Mouse (Mus musculus) right cerebral cortex, postnatal 10 days (tissue): ENCODE measurements around the gene Itga1.
A peak's percentile ranks its signal among the peaks of the same experiment; 100 is the strongest.

ENCODE experiments used
- DNase-seq, 2 experiments: peaks; one replicate each; pipeline ENCODE4 v3.0.0; 2021; ENCODE audit warnings: low spot score in 2 of 2

Gene Itga1

DNA sequence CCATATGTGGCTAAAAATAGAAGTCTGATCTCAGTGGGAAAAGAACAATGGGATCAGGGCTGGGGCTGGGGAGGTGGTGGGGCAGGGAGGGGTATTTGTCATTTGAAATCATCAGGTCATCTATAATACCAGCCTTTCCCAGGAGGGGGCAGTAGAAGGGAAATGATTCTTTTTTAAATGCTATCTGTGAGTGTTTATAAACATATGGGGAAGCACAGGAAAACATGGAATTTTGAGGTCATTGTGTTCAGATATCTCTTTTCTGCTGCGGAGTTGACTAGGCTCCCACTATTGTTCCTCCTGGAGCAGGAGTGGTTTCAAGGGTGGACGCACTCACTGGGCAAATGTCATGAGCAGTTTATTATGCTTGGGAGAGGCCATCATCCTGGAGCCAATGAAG is 114.6 kb downstream of the Itga1 start:
- DNase-seq, result no peak

DNA sequence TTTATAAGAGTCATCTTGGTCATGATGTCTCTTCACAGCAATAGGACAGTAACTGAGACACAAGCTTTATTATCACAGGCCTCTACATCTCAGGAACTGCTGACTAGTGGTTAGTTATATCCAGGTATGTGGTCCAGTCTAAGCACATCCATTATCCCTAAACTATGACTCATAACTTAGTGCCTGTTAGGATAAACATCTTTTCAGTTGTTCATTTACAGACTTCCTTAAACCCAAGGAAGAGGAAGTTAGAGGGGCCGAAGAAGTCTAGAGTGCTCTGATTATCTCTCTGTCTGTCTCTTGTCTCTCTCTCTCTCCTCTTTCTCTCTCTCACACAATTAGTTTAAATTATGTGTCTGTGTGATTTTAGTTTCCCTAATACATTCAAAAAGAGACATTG is 117.1 kb downstream of the Itga1 start:
- no peak for DNase-seq

DNA sequence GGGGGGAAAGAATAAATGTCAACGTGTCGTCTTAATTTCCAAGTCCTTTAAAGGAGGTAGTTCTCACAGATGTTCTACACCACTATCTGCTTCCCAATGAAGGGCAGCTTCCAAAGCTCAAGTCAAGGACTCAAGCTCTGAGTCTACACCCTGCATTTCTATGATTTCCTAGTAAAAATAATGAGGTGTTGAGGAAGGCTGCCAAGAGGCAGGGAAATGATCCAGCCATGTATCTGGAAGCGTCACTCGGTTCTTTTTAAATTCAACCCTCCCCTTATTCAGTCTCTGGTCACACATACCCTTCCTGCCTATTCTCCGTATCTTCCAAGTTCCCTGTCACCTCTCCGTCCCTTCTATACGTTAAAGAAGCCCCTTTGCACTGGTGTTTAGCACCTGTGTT is 118.6 kb downstream of the Itga1 start:
- DNase-seq, result no peak

DNA sequence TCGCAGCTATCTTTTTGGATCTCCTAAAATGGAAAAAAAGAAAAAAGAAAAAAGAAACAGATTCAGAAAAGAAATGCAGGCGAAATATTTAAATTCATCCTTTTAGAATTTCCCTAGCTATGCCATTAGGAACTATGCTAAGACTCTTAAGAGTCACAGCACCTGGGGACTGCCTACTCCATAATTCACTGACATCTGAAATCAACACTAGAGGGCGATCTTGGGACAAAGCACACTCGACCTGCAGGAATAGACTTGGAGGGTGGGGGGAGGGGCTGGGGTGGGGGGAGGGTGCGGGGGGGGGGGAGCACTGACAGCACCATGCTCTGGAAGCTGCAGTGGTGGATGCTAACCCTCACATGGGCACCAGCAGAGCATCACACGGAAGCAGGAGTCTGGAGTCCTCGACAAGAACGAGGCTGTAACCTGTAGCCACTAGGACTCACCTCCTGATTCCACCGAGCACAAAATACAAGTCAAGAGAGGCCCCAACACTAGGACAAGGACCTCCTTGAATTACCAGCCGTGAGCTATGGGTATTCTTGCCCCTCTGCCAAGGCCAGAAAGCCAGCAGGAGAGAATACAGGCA is 120.8 kb downstream of the Itga1 start:
- no peak for DNase-seq

DNA sequence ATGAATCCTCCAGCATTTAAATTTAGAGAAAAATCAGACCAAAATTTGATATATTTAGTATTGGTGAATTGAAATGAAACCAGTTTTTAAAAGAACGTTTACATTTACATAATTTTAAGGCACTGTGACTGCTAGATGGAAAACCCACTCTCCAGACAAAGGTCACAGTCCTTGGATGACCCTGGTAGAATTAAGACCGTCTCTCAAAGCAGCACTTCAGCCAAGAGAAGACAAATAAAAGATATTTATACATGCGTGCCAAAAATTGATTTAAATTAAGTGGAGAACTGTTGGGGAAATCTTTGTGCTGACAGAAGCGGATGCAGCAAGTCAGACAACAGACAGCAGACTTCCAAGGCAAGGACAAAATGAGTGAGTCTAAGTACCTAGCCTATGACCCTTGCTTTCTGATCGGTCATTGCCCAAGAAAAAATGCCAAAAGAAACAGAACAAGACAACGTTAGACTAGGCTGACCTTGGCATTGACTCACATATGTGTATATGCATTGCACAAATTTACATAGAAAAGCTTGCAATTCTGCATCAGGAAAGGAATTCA is 127.2 kb downstream of the Itga1 start:
- no peak for DNase-seq

DNA sequence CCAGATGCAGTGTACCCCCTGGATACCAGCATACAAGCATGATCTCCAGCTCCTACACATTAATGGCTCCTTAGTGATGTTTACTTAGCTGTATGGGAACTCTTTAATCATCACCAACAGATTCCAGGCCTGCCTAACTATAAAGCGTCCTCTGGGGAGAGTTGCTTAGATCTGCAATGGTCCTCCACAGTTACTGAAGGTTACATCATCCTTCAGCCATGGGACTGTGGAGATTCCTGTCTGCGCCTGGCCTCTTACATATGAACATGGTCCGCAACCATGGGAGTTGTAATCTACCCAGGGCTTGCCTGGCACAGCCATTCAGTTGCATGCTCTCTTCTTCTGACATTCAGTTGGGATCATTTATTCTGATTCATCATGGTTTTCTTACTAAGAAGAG is 129.9 kb downstream of the Itga1 start:
- DNase-seq, result no peak

DNA sequence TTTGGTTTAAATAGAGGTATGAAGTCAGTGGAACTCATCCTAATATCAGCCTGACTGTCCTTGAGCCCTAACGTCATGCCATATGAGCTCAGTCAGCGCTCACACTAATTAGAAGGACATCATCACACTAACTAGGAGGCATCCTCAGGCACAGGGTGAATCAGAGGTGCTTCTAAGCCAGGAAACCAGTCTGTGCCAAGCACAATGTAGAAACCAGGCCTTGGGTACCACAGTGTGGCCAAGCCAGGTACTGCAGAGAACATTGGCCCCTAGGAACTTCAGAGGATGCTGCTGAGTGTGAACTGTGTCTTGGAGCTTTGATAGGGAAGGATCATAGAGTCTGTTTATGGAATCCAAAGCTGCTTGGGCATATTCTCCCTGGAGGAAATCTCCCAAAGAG is 137.5 kb downstream of the Itga1 start:
- DNase-seq, result peak; percentile 81 to 86

DNA sequence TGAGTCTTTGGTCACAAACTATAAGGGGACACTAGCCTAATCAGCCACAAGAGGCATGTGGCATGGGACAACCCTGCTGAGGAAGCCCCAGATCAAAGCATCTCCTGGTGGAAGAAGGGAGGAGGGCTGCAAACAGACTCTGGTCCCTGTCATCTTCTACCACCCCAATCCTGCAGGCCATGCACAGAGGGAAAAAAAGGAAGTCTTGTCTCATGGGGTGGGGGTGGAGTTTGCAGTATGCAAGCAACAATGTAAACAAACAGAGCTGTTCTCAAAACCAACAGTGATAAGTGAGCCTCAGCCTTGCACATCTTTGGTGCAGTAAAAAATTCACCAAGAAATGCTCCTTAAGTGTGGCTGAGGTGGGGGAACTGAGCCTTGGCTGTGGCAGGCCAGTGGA is 147.2 kb downstream of the Itga1 start:
- DNase-seq, result no peak

DNA sequence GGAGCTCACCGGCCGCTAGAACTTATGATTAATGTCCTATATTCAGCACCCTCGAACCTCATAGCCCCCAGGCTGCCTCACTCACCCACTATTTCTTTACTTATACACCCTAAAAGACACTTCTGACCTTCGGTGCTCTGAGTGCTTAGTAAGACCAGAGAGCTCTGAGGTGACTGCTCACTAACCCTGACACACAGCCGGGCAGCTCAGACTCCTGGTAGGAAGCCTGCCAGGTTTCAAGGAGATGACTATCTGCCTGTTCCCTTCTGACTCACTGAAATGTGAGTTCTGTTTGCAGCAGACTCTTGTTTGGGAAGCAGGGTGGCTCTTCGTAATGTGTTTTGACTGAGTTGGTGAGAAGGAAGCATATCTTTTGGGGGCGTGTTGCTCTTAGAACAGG is 168.2 kb downstream of the Itga1 start:
- DNase-seq, result no peak

DNA sequence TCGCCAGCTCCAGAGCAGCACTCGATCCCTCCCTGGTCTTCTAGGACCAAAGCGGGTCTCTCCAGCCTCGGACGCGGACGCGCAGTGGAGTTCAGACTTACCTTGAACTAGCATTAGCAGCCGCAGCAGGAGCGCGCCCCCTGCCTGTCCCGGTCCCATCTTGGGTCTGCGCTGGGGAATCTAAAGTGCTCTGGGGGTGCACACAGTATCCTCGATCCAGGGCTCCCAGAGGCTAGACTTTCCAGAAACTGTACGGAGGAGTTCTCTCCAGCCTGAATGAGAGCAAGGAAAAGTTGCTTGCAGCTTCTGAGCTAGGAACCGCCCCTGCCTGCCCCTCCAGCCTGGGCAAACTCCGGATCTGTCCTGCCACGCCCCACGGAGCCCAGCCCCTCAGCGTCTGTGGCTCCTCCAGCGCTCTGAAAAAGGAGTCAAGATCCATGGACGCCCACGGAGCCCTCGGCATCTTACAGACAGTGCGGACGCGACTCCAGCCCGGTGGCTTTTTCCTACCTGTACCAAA is 169.9 kb downstream of the Itga1 start, which contains the start of gene Itga2:
Gene Itga2, minus strand, starts transcription at position 326 of the 520 bp plus-strand sequence.
- peak; percentile 29 to 44 for DNase-seq

DNA sequence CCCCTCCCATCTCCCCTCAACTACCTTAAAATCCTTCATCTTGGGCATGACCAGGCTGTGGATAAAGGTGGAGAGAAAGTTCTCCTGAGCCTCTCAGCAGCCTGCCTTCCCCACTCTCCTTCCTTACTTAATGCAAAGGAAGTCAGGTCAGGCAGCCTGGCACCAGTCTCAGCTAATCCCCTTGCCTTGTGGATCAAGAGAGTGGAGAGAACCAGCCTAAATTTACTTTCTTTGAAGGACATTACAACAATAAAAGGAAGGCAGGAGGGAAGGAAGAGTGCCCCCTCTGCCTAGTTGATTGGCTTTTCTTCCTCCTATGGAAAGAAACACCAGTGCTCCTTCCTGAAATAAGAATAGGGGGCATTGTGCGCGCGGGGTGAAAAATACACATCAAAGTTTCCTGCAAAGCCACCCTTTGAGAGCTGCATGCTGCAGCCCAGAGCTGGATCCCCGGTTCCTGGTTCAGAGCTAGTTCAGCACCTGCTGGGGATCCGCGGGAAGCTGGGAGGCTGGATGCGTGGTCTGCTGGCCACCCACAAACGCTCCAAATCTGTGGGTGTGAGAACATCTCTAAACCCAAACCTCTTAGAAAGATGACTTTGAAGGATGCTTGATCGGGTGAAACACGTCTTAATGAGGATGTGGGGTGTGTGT is 170.6 kb downstream of the Itga1 start:
- DNase-seq, result peak; percentile 28 to 35

DNA sequence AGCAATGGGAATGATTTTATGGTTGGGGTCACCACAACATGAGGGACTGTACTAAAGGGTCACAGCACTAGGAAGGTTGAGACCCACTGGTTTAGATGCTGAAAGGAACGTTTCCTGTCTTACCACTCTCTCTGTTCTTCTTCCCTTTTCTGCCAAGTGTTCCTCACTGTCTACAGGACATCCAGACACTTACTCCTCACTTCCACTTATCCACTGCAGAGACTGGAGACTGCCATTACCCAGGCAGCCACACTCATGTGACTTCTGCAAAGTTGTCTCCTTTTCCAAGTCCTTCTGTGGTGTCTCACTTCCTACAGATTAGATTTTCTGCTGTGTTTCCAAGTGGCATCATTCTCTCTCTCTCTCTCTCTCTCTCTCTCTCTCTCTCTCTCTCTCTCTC is 177.0 kb downstream of the Itga1 start:
- no peak for DNase-seq

DNA sequence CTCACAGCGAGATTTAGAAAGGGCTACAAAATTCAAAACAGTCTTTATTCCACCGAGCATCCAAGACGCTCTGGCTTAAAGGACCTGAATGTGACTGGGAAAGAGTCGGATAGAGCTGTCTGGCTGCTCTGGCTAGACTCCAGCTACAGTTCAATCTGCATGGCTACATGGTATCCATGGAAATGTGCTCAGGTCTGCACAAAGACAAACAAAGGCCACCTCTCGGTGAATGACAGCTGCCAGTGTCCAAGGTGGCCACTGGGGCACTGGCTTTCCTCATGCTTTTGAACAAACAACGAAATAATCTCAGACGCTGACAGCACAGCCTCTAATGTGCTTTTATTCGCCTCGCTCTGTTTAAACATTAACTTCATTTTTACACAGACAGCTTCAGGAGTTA is 178.4 kb downstream of the Itga1 start:
- peak; percentile 43 to 55 for DNase-seq

DNA sequence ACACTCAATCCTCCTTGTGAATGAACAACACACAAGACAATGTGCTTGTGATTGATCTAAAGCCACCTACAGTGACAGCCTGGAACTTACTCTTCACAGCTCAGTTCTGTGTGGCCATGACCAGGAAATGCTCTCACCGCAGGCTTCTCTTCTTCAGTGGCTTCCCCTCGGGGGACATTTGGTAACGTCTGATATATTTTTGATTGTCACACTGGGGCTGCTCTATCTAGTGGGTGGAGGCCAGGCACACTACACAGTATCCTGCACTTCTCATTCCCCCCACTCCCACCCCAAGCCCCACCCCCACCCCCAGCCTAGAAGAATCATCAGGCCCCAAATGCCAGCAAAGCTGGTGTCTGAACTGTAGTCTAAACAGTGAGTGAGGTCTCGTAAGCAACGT is 186.0 kb downstream of the Itga1 start:
- no peak for DNase-seq

DNA sequence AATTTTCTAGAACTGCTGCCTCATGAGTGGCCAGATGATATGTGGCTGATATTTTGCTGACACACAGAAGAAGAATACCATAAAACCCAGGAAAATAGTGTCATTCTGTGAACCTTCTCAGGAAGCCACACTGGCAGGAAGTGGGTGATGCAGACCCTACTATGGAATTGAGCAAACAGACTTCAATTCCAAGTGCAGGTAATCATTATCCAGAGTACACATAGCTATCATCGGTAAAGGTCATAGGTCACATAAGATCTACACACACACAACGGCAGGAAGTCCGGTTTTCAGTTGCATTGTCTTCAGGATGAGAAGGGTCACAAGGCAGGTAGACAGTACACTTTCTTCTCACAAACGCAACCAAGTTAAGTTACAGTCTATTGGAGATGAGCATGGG is 186.8 kb downstream of the Itga1 start:
- DNase-seq, result no peak

DNA sequence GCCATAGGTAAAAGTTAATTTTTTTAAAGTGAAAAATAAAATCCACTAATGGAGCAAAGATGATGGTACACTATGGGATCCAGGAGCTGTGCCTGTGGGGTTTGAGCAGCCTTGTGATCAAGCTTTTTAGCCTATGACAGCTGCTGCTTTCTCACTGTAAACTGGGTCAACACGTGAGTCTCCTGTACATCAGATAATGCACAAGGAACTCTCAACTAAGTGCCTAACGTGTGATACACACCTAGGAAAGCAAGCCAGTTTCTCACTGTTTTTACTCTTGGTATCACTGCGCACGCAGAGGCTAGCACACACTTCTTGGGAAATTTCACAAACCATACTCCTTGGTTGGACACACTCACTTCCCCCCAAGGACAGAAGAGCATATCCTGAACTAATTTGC is 187.2 kb downstream of the Itga1 start:
- DNase-seq, result no peak

DNA sequence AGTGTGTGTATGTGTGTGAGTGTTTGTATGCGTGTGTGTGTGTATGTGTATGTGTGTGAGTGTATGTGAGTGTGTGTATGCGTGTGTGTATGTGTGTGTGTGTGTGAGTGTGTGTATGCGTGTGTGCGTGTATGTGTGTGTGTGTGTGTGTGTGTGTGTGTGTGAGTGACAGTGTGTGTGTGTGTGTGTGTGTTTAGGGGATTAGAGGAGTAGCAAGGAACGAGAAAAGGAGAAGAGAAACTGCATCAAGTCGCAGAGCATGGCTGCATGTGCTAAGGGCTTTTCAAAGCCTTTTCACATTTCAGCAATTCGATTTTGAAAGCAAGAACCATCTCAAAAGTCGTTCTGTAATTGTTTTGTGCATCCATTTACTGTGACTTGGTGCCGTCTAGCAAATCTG is 191.1 kb downstream of the Itga1 start:
- no peak for DNase-seq

DNA sequence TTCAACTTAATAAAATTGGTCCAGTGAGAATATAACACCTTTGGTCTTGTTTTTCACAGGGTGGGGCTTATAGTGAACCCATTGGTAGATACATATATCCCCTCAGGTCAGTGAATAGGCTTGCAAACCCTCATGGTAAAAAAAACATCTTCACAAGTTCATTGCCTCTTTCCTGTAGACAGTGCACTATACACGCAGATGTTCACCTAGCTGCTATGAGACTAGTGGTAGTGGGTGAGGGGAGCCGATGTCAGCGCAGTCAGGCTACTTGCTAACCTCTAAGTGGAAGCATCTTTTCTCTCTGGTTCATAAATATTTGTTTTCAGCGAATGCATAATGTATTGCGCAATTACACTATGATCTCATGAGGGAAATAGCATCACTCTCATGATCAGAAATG is 192.2 kb downstream of the Itga1 start:
- DNase-seq, result no peak

DNA sequence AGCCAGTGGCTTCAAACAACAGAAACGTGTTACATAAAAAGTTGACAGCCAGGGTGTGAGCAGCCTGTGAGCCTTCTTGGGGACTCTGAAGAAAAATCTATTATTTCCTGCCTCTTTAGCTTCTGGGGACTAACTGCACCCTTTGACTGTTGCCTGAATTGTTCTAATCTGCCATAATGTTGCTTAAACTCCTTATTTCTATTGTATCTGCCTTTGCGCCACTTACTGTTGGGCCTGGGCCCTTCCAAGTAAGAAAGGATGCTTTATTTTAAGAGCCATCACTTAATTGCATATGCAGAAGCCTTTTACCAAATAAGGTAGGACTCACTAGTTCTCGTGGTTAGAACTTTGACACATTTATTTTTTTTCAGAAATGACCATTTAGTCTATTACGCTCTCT is 193.9 kb downstream of the Itga1 start:
- no peak for DNase-seq
